Mouse (Mus musculus): ENCODE data around the gene Nol4l.

Nol4l gene

GRCm38 (mm10) chr2:153543911-153544730, 14.3 kb upstream of the Nol4l start:
- no peak for DNase-seq (ENCODE audit: low spot score in 2 of 2)

- DNase-seq (ENCODE audit: low spot score in 2 of 2), result no peak
These were observed 13.3 kb upstream of the Nol4l start for GRCm38 (mm10) chr2:153542936-153543668.

GRCm38 (mm10) chr2:153538898-153539297, 9.1 kb upstream of the Nol4l start:
- DNase-seq (ENCODE audit: low spot score in 2 of 2), result no peak

GRCm38 (mm10) chr2:153533981-153534380, 4.2 kb upstream of the Nol4l start:
- DNase-seq (ENCODE audit: low spot score in 2 of 2), result no peak

- no peak for DNase-seq (ENCODE audit: low spot score in 2 of 2)
These were observed 1.2 kb upstream of the Nol4l start for GRCm38 (mm10) chr2:153530948-153531347.

- peak; percentile 35 to 44 for DNase-seq (ENCODE audit: low spot score in 2 of 2)
These were observed 398 bp downstream of the Nol4l start for GRCm38 (mm10) chr2:153529365-153529781.

- peak in 1 of 2 experiments; percentile 49 for DNase-seq (ENCODE audit: low spot score in 2 of 2)
These were observed 1.0 kb downstream of the Nol4l start for GRCm38 (mm10) chr2:153528571-153529364.

- no peak for DNase-seq (ENCODE audit: low spot score in 2 of 2)
These were observed 1.9 kb downstream of the Nol4l start for GRCm38 (mm10) chr2:153527580-153528531.

- DNase-seq (ENCODE audit: low spot score in 2 of 2), result no peak
These were observed 2.8 kb downstream of the Nol4l start for GRCm38 (mm10) chr2:153526850-153527530.

- no peak for DNase-seq (ENCODE audit: low spot score in 2 of 2)
These were observed 3.9 kb downstream of the Nol4l start for GRCm38 (mm10) chr2:153525906-153526311.

- no peak for DNase-seq (ENCODE audit: low spot score in 2 of 2)
These were observed 5.0 kb downstream of the Nol4l start for GRCm38 (mm10) chr2:153524727-153525126.

GRCm38 (mm10) chr2:153523656-153524055, 6.1 kb downstream of the Nol4l start:
- no peak for DNase-seq (ENCODE audit: low spot score in 2 of 2)

GRCm38 (mm10) chr2:153523143-153523542, 6.6 kb downstream of the Nol4l start:
- no peak for DNase-seq (ENCODE audit: low spot score in 2 of 2)

GRCm38 (mm10) chr2:153522270-153522669, 7.5 kb downstream of the Nol4l start:
- DNase-seq (ENCODE audit: low spot score in 2 of 2), result no peak

- no peak for DNase-seq (ENCODE audit: low spot score in 2 of 2)
These were observed 9.7 kb downstream of the Nol4l start for GRCm38 (mm10) chr2:153520057-153520456.

GRCm38 (mm10) chr2:153516961-153517360, 12.8 kb downstream of the Nol4l start:
- DNase-seq (ENCODE audit: low spot score in 2 of 2), result no peak

- DNase-seq (ENCODE audit: low spot score in 2 of 2), result no peak
These were observed 14.2 kb downstream of the Nol4l start for GRCm38 (mm10) chr2:153515582-153515981.

- no peak for DNase-seq (ENCODE audit: low spot score in 2 of 2)
These were observed 15.0 kb downstream of the Nol4l start for GRCm38 (mm10) chr2:153514497-153515380.

- DNase-seq (ENCODE audit: low spot score in 2 of 2), result peak in 1 of 2 experiments; percentile 51
These were observed 15.8 kb downstream of the Nol4l start for GRCm38 (mm10) chr2:153513983-153514382.

Data from frontal cortex, postnatal 36 days (tissue).